Mouse (Mus musculus) brain, embryonic 18.5 days (tissue): ENCODE measurements around the gene Pafah1b2.

ENCODE experiments used
- DNase-seq: peaks from one replicate; pipeline ENCODE4 v3.0.0-alpha.2; 2012; ENCODE audit warnings: low read depth, low spot score

Pafah1b2 gene

DNA sequence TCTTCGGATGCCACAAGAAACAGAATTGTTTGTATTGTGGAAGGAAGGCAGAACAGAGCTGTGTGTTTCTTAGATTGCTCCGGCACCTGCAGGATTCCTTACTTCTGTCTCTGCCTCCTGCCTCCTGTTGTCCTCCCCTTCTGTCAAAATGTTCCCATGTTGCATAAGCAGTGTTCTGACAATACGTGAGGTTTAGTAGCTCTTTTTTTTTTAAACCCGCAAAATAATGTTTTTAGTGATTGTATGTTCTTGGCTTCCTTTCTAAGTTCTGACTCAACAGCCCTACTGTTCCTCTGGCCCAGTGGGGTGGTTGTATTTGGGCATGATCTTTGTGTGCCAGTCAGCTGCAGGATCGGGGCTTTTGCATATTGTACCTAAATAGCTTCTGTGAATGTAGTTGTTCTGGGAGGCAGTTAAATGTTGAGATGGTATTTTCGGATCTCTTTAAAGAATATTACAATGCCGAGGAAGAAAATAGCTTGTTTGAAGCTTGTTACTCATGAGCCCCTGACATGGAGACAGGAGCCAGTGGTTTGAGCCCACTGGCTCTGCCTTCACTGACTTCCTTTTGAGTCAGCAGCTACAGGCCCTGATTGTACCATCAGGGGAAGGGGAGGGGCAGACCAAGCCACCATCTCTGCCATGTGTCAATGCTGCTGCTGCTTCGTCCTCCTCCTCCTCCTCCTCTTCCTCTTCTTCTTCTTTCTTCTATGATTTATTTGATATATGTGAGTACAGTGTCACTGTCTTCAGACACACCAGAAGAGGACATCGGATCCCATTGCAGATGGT is 13.8 kb upstream of the Pafah1b2 start:
- DNase-seq, result no peak

DNA sequence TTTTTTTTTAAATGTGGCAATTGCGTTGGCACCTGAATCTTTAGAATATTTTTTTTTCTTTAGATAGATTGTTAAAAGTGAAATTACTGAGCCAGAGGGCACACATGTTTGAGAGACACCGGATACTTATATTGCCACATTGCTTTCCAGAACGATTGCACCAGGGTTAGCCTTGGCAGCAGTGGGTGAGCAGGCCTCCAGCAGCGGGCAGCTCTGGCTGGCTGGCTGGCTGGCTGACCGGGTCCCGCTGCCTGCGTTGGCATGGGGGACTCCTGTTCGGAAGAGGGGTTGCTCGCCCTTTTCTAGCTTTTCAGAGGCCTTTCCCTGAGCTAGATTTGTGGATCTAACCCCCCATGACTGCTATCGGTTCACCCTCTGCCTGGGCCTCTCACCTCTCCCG is 11.1 kb upstream of the Pafah1b2 start:
- DNase-seq, result no peak

DNA sequence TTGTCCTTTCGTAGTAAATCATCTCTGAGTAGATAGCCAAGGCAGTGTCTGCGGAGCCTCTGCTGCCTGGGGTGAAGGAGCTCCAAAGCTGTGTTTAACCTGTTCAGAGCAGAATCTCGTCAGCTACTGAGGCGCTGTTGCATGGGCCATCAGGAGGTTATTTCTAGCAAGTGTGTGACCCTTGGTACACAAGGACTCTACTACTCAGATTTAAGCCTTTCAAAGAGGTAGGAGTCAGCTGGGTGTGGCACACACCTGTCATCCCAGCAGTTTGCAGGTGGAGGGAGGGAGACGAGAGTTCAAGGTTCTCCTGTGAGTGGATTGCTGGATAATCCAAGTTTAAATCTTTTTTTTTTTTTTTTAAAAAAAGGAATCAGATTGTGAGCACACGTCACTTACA is 7.5 kb upstream of the Pafah1b2 start:
- no peak for DNase-seq

DNA sequence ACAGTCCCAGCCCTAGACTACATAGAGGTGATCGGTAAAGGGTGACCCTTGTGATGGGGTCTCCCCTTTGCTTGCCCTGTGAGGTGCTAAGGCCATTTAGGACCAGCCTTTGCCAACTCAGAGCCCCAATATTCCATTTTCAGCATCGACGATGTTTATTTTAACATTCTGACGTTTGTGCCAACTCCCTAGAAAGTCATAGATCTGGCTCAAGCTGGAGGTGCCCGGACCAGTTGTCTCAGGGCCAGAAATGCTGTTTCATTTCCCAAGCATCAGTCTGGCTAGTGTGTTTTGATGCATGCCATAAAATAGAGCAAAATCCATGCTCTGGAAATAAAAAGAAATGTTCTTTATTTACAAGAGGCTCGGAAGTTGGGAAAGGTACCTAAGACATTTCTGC is 5.8 kb upstream of the Pafah1b2 start:
- DNase-seq, result no peak

DNA sequence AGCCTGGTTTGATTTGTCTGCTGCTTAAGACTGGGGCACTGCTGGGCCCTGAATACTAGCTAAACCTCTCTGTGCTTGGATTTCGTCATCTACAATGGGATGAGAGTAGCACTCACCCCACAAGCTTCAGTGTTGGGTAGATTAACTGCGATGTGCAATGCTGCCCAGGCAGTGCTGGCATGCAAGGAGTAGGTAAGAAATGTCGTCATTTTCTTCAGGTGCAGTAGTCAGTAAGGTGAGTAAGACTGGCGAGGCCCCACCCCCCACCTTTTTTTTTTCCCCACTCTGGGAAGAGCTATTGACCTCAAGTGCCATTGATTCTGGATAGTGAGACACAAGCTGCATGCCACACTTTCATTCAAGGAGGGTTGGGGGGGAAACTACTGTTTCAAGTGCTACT is 3.9 kb upstream of the Pafah1b2 start:
- no peak for DNase-seq

DNA sequence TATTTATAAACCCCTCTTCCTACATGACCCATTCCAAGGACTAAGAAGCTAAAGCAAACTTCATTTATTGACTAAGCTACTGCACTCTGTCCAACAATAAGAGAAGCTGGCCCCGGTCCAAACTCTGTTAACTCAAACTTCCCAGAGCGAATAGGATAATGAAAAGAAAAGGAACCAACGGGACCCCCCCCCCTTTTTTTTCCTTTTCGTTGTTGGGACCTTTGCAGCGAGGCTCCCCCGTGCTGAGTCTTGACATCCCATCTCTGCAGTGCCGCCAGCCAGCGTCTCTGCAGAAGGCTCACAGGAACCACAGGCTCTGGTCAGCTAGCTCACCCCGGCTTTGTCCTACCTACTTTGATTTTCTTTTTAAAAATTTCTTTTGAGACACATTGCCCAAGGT is 3.3 kb upstream of the Pafah1b2 start:
- DNase-seq, result no peak

DNA sequence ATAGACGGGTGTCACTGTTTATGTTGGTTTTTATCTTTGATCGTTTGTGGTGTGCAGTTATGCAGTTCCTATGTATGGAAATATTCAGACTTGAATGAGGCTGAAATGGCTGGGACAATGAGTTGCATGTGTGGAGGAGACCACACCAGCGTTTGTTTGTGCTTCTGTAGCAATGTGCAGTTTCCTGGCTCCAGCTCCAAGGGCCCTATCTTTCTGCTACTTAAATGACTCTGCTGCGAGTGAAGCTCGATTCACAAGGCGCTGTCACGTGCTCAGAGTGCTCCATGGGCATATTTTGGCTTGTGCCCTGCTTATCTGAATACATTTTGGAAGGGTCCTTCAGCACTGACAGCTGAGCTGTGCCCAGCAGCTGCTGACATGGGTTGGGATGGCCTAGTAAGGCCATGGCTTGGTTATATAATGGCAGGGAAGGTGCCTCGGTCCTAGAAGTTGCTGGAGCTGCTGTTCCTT is 2.6 kb upstream of the Pafah1b2 start:
- DNase-seq, result no peak

DNA sequence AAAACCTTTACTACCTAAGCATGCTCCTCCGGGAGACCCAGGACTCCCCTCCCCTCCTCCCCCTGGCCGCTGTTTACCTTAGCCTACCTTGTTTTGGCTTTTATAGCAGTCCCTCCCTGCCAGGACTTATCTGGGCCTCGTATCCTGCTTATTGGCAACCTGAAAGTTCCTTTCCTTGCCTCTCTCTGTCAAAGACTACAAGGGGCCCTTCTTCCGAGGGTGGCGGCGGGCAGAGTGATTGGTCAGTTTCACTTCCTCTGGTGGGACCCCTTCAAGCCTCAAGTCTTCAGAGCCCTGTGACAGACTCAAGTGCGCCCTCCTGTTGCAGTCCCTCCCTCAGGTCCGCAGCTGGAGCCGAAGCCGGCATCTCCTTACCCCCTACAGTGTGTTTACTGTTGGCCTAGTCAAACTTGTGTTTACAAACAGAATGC is 1.8 kb upstream of the Pafah1b2 start:
- no peak for DNase-seq

DNA sequence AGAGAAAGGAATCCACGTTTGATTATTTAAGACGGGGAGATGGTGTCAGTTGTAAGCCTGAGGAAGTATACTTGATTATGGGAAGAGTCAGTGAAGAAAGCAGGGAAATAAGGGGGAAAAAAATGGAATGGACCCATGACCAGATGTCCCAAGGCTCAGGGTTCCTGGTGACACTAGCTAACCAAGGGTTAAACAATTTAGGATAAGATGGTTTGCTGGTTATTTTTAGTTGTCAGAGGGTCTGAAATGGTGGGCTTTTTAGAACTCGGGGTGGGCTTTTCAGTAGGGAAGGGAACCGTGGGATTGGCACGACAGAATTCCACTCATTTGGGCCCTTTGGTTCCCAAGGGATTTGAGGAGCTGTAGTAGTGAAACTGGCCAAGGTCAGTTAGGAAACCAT is 1.1 kb upstream of the Pafah1b2 start:
- DNase-seq, result no peak

DNA sequence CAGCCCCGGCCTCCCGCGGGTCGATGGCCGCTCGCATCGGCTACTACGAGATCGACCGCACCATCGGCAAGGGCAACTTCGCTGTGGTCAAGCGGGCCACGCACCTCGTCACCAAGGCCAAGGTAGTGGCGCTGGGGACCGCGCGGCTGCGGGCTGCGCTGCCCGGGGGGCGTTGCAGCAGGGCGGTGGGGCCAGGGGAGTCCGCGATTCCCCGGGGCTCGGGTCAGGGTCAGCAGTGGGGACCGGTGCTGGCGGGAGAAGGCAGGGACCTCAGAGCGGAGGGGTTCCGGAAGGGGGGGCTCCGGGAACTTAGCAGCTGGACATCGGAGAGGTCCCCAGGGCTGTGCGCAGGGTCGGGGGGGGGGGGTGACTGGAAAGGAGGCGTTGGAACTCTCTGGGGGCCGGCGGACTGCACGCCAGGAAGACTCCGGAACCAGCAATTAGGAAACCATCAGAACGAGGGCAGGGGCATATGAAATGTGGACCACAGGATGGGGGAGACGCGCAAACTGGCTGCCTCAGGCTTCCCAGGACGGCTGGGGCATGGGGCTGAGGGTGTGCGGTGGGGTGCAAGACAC is 608 bp upstream of the Pafah1b2 start:
- no peak for DNase-seq

DNA sequence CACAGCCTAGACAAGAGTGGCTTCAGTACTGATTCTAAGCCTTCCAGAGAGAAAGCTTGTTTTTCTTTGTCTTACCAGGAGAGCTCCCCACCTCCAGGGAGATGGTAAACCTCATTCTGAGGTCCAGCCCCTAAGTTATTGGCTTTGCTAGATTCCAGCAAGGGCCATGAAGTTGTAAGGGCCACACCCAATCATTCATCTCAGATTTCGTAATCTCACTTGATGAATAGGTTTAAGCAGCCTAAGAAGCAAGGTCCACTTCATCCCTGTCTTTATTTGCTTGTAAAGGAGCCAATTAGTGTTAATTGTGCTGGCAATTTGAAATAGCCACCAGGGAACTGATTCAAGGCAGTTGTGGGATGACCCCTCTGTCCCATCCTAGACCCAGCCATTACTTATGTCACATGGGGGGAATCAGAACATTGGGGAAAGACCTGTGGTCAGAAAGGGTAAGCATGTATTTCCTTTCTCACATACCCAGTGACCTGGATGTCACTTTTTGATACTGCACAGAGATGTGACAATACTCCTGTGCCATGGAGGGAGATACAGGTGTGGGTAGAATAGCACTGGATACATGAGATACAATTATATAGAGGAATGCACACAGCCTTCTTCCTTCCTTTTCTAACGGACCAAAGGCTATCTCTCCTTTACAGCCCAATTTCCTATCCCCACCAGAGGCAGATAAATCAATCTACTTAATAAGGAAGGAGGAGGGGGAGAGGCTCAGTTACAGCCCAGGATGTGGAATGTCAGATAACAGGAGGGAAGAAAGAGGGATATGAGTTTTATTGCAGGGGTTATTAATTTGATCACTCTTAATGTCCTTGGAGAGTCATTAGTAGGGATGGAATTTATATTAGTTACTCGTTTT is 1.2 kb downstream of the Pafah1b2 start:
- DNase-seq, result no peak

DNA sequence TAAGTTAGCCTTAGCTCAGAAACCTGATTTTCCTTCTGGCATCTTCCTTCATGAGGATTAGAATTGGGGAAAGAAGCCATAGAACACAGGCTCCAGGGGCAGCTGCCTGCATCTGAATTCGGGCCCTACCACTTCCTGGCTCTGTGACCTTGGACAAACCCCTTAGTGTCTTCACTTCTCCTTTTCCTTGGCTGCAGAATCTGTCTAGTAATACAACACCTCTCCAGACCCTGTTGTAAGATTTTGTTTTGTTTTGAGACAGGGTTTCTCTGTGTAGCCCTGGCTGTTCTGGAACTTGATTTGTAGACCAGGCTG is 2.9 kb downstream of the Pafah1b2 start:
- DNase-seq, result no peak

DNA sequence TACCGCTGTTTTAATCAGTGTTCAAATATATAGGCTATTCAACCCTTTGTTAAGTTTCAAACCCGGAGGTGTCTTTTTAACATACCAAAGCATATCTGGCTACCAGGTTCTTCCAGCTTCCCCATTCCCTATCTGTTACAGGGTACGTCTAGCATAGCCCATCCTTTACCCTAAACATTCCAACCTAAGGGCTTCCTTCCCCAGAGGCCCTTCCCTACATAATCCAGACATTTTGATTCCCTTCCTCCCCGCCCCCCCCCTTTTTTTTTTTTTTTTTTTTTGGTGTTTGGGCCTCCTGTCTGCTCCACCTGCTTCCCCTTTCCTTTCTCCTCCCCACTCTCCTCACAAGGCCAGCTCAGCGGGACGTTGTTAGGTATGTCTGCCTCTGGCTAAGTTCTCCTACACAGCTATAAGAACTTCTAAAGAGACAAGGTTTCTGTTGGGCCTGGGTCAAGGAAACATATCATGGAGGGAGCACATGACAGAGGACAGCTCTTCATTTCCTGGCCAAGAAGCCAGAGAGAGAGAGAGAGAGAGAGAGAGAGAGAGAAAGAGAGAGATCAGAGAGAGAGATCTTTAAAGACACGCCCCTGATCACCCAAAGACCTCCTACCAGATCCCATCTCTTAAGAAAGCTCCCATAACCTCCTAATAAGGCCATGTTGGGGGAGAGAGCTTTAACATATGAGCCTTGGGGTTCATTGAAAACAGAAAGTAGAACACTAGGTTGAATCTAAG is 3.4 kb downstream of the Pafah1b2 start:
- no peak for DNase-seq

DNA sequence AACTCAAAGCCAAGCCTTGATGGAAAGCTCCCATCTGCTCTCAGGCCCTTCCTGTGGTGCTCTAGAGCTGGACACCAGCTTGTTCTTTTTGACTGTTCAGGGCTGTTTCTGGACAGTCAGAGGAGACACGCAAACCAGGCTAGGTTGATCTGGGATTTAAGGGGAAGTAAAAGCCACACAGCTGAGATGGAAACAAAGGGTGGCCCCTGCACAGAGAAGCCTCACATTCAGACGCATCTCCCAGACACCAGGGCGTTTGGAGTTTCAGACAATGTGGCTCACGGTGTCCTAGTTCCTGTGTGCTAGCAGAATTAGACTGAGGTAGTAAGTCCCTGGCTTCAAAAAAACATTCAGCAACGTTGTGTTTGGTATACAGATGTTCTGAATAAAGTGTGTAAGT is 6.3 kb downstream of the Pafah1b2 start:
- no peak for DNase-seq

DNA sequence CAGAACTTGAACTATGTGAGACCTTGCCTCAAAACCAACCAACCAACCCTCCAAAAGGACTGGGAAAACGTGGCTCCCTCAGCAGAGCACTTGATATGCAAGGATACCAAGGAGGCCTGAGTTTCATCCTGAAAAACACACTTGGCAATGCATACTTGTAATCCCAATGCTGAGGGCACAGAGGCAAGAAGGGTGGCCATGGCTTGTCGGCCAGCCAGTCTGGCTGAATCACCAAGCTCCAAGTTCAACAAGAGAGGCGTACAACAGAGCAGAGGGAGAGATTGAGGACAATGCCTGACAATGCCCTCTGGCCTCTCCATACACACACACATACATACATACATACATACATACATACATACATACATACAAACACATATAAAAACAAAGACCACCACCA is 8.0 kb downstream of the Pafah1b2 start:
- no peak for DNase-seq

DNA sequence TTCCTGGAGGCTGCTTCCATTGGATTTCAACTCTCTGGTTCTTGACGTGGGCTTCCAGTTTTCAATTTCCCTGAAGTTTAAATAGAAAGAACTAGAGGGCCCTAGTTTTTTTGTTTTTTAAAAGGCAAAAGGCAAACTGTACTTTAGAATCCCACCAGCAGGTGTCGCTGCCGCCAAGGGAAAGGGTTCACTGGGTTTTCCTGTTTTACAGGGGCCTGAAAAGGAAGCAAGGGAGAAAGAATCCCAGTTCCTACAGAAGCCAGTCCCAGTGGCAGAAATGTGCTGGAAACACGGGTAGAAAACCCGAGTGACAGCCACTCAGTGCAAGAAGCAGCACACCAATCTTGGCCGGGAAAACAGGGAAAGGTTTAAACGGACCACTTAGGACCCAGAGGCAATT is 8.8 kb downstream of the Pafah1b2 start:
- peak; percentile 60 for DNase-seq

DNA sequence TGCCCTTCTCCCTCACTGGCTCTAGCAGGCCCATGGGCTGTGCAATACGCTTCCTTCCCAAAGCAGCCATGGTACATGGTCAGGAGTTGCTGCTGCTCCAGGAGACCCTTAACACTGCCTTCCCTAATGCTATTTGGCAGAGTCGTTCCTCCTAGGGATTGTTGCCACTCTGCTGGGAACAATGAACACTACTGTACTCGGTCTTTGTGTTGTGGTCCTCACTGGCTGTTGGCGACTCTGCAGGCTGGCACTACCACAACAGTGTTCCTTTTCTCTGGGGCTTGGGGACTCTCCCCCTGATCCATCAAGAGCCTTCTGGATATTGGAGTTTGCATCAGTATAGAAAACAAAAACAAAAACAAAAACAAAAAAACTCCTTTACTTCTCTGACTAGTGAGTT is 13.5 kb downstream of the Pafah1b2 start:
- no peak for DNase-seq

DNA sequence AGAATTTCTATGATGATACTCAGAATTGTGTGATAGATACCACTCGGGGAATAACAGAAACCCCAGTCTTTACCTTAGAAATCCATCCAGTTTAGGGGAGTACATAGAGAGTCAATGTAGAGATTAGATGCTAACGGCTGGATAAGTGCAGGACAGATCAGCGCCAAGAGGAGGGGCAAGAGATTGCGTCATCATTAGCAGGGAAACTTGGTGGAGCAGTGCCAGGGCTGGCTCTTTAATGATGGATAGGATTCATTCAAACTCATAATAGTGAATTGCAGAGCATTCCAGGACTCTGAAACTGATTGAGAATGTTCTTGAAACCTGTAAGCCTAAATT is 27.3 kb downstream of the Pafah1b2 start:
- no peak for DNase-seq

DNA sequence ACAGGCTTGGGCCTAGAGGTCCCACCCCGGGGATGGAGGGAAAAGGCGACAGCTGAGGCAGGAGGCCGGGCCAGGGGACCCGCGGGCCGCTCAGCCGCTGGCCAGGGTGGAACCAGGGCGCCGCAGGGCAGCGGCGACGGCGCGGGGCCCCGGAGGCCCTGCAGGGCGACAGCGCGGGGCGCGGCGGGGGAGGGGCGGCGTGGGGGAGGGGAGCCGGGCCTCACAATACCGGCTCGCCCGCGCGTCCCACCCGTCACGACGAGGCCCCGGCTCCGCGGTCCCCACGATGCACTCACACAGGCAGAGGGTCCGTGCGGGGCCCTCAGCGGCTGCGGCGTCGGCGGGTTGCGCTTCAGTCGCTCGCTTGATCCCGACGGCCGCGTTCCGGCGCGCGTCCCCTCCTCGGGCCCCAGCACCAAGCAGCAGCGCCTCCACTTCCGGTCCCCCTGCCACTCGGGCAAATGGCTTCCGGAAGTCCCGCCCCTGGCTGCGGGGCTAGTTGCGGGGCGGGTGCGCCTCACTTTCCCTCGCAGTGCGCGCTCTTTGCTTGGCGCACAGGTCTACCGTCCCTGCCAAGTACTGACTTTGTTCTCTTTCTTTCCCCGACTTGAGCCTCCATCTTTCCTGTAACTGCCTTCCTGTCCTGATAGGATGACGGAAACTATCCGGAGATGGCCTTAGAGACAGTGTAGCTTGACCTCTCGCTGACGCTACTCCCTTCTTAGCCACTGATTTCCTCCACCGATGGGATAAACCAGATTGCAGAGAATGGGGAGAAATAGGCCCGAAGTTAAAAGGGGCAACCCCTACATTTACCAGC is 27.9 kb downstream of the Pafah1b2 start:
- peak; percentile 75 for DNase-seq

DNA sequence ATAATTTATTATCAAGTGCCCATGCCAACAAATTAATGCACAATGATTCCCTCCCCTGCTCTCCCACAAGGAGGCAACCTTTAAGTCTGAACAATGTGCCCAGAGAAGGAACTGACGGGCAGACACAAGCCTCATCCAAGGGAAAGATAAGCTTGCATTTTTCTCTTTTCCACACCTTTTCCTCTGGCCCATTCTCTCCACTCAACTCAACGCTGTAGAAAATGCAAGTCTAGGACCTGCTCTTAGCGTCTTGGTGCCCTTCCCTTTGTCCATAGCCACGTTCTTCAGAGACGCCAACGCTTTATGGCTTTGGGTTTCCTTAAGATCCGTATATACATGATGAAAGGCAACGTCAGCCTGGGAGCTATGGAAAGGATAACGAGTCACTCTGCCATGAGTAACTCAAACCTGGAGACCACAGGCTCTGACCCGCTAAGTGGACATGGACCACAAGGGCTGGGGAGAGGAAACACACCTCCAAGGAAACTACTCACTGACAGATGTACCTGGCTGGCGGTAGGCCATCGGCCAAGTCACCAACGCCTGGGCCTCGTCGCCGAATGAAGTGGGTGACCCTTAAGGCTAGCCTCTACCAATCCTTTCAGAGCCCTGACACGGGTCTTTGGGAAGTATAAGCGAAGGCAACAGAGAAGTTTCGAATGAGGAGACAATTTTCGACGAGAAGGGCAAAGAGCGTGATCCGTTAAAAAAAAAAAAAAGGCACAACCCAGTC is 28.6 kb downstream of the Pafah1b2 start:
- DNase-seq, result no peak

DNA sequence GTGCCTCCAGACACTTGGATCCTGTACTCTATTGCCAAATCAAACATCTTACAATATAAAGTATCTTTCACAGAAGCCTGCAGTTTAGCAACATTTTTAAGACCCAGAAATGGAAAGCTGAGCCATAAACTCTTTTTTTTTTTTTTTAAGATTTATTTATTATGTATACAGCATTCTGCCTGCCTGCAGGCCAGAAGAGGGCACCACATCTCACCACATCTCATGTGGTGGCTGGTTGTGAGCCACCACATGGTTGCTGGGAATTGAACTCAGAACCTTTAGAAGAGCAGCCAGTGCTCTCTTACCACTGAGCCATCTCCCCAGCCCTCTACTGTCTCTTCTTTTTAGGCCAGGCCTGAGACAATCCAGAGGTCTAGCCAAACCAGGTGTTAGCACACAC is 31.2 kb downstream of the Pafah1b2 start:
- DNase-seq, result no peak
